Mouse (Mus musculus): Measurements from ENCODE around the gene Fam19a1. TPM values are rescaled to one million over a fixed set of nuclear protein-coding genes. Genes with fewer than 3 reads are reported as not detected.

Gene Fam19a1
- total and polyA plus RNA-seq, 3 experiments: 0.49 TPM; not detected in 2

DNA sequence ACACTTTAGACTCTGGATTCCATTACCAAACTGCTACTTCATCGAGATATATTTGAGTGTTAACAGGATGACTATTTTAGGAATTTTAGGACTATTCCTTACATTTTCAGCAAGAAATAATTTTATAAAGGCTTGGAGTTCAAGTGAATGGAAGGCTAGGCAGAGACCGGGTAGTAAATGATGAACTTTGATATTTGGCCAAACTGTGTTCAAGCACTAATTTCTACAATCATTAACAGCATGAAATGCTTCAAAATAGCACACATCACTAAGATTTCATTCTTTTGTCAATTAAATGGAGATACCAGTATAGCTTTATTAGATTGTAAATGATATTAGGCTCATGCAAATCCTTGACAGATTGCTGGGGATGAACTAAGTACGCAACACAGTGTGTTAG is 329.0 kb downstream of the Fam19a1 start:
- no peak for TF ChIP-seq GATA2 (IDR thresholded peaks at IDR 0.05; ENCODE audit: borderline replicate concordance, low read depth, low read length)
- TF ChIP-seq CTCF (IDR thresholded peaks at IDR 0.05; ENCODE audit: low read depth, low read length): no peak
- TF ChIP-seq POLR2AphosphoS5 (IDR thresholded peaks at IDR 0.05; ENCODE audit: insufficient replicate concordance, low read depth, low read length): no peak
- TF ChIP-seq TAL1 (conservative IDR thresholded peaks at IDR 0.05; ENCODE audit: low read depth, low read length): no peak
- TF ChIP-seq GATA1 (IDR thresholded peaks at IDR 0.05; ENCODE audit: borderline replicate concordance, low read length): no peak
- ATAC-seq (ENCODE audit: extremely low read depth, insufficient number of reproducible peaks, low FRiP score, poor library complexity, severe bottlenecking): no peak
- H3K36me3 ChIP-seq (replicated peaks): no peaks in the 10 kb centered on the region
- no peaks in the 10 kb centered on the region for H3K27me3 ChIP-seq (ENCODE audit: insufficient read depth, low read length)
- no peaks in the 10 kb centered on the region for H3K4me1 ChIP-seq (ENCODE audit: insufficient read depth, low read depth, low read length)
- H3K9me3 ChIP-seq (replicated peaks): peaks cover 23% of the 10 kb centered on the region
- no peak for DNase-seq (ENCODE audit: low spot score)
- H3K4me3 ChIP-seq (ENCODE audit: low read depth, low read length): no peak overlapping the region

DNA sequence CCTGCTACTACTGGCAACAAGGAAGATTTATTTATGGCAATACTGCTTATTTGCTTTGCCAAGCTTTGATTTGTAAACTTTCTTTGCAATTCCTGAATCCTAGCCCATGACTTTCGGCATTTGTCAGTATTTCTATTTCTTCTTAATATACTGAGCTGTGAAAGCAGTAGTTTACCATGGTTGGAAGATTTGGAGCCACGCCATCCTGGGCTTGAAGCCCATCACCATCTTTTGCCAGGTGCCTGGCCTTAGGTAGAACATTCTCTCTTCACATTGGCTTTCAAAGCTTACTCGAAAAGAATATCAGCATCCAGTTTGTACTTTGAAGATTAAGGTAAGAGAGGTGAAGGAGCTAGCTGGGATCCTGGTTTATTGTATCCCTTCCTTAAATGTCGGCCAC is 334.5 kb downstream of the Fam19a1 start:
- DNase-seq (ENCODE audit: low spot score) (no peak), ATAC-seq (ENCODE audit: extremely low read depth, insufficient number of reproducible peaks, low FRiP score, poor library complexity, severe bottlenecking) (no peak)
- Histone ChIP-seq H3K4me1 (ENCODE audit: insufficient read depth, low read depth, low read length) (no peaks in the 10 kb centered on the region), H3K36me3 (replicated peaks) (no peaks in the 10 kb centered on the region), H3K4me3 (ENCODE audit: low read depth, low read length) (no peak overlapping the region), H3K9me3 (replicated peaks) (peaks cover 8% of the 10 kb centered on the region), H3K27me3 (ENCODE audit: insufficient read depth, low read length) (no peaks in the 10 kb centered on the region)
- no peak for TF ChIP-seq CTCF (IDR thresholded peaks at IDR 0.05; ENCODE audit: low read depth, low read length)
- no peak for TF ChIP-seq GATA2 (IDR thresholded peaks at IDR 0.05; ENCODE audit: borderline replicate concordance, low read depth, low read length)
- no peak for TF ChIP-seq POLR2AphosphoS5 (IDR thresholded peaks at IDR 0.05; ENCODE audit: insufficient replicate concordance, low read depth, low read length)
- no peak for TF ChIP-seq GATA1 (IDR thresholded peaks at IDR 0.05; ENCODE audit: borderline replicate concordance, low read length)
- no peak for TF ChIP-seq TAL1 (conservative IDR thresholded peaks at IDR 0.05; ENCODE audit: low read depth, low read length)

DNA sequence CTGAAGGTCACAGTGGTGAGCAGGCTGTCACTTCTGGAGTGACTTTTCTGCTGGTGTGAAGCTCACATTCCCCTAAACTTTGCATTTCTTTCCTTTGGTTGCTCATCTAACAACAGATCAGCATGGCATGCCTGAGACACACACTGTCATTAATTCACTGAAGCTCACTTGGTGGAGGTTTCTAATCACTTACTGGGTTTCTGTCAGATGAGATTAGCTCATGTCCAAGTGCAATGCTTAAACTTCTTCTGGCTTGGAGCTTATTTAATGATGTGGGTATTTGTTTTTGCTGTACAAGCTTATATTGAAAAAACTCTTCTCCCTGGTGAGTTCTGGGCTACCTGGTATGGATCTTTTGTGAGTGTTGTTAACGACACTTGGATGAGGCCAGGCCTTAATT is 343.3 kb downstream of the Fam19a1 start:
- H3K4me3 ChIP-seq (ENCODE audit: low read depth, low read length): no peak overlapping the region
- ATAC-seq (ENCODE audit: extremely low read depth, insufficient number of reproducible peaks, low FRiP score, poor library complexity, severe bottlenecking) (no peak), DNase-seq (ENCODE audit: low spot score) (no peak)
- peaks cover 9% of the 10 kb centered on the region; the same call in 1 of the 2 replicates for H3K9me3 ChIP-seq (replicated peaks)
- no peaks in the 10 kb centered on the region for H3K27me3 ChIP-seq (ENCODE audit: insufficient read depth, low read length)
- no peaks in the 10 kb centered on the region for H3K4me1 ChIP-seq (ENCODE audit: insufficient read depth, low read depth, low read length)
- H3K36me3 ChIP-seq (replicated peaks): no peaks in the 10 kb centered on the region
- TF ChIP-seq CTCF (IDR thresholded peaks at IDR 0.05; ENCODE audit: low read depth, low read length): no peak
- no peak for TF ChIP-seq POLR2AphosphoS5 (IDR thresholded peaks at IDR 0.05; ENCODE audit: insufficient replicate concordance, low read depth, low read length)
- TF ChIP-seq GATA2 (IDR thresholded peaks at IDR 0.05; ENCODE audit: borderline replicate concordance, low read depth, low read length): no peak
- no peak for TF ChIP-seq TAL1 (conservative IDR thresholded peaks at IDR 0.05; ENCODE audit: low read depth, low read length)
- no peak for TF ChIP-seq GATA1 (IDR thresholded peaks at IDR 0.05; ENCODE audit: borderline replicate concordance, low read length)

DNA sequence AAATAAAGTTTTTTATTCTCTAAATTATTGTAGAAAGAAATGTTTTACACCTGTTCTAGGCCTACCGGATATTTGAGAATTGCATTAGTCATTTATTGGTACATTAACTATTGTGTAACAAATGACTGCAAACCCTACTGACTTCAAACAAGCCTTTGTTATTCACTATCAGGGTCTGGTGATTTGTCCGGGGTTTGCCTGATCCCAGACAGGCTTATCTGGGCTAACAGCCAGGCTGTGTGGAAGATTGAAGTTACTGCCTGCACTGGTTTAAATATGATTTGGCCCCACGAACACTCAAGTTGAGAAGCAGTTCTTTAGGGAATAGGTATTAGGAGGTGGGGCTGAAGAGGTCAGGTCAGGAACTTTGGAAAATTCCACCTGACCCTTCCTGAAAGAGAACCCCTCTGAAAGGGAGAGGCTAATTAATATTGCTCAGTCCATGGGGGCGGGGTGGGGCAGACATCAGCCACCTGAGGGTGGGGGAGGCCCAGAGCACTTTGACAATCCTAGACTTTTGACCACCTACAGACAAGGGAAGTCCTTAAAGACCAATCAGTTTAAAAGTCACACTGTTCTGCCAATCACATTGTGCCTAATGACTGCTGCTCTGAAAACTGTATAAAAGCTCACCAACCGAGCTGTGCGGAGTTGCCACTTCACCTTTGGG is 344.8 kb downstream of the Fam19a1 start:
- Histone ChIP-seq H3K9me3 (replicated peaks) (peaks cover 9% of the 10 kb centered on the region; the same call in 1 of the 2 replicates), H3K27me3 (ENCODE audit: insufficient read depth, low read length) (no peaks in the 10 kb centered on the region), H3K4me3 (ENCODE audit: low read depth, low read length) (no peak overlapping the region), H3K4me1 (ENCODE audit: insufficient read depth, low read depth, low read length) (no peaks in the 10 kb centered on the region), H3K36me3 (replicated peaks) (no peaks in the 10 kb centered on the region)
- TF ChIP-seq CTCF (IDR thresholded peaks at IDR 0.05; ENCODE audit: low read depth, low read length) (no peak), POLR2AphosphoS5 (IDR thresholded peaks at IDR 0.05; ENCODE audit: insufficient replicate concordance, low read depth, low read length) (no peak), GATA1 (IDR thresholded peaks at IDR 0.05; ENCODE audit: borderline replicate concordance, low read length) (no peak), TAL1 (conservative IDR thresholded peaks at IDR 0.05; ENCODE audit: low read depth, low read length) (no peak), GATA2 (IDR thresholded peaks at IDR 0.05; ENCODE audit: borderline replicate concordance, low read depth, low read length) (no peak)
- ATAC-seq (ENCODE audit: extremely low read depth, insufficient number of reproducible peaks, low FRiP score, poor library complexity, severe bottlenecking) (no peak), DNase-seq (ENCODE audit: low spot score) (no peak)

DNA sequence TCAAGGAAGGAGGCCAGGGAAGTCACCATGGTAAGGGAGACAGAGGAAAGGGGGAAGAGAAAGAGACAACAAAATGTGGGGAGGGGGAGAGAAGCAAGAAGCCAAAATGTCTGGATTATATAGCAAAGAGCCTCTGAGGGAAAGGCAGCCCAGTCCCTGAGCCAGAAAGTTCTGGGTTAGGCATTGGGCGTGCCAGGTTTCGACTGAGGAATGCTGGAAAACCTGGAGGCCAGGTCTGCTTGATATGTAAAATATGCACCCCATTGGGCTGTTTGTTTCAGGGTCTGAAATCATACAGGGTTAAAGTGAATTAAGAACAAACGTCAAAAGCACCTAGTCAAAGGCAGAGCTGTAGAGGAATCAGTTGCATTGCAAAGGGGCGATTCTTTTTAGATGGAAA is 346.1 kb downstream of the Fam19a1 start:
- Histone ChIP-seq H3K27me3 (ENCODE audit: insufficient read depth, low read length) (no peaks in the 10 kb centered on the region), H3K4me3 (ENCODE audit: low read depth, low read length) (no peak overlapping the region), H3K36me3 (replicated peaks) (no peaks in the 10 kb centered on the region), H3K9me3 (replicated peaks) (peaks cover 10% of the 10 kb centered on the region; the same call in 1 of the 2 replicates), H3K4me1 (ENCODE audit: insufficient read depth, low read depth, low read length) (no peaks in the 10 kb centered on the region)
- ATAC-seq (ENCODE audit: extremely low read depth, insufficient number of reproducible peaks, low FRiP score, poor library complexity, severe bottlenecking) (no peak), DNase-seq (ENCODE audit: low spot score) (no peak)
- TF ChIP-seq TAL1 (conservative IDR thresholded peaks at IDR 0.05; ENCODE audit: low read depth, low read length) (no peak), GATA2 (IDR thresholded peaks at IDR 0.05; ENCODE audit: borderline replicate concordance, low read depth, low read length) (no peak), CTCF (IDR thresholded peaks at IDR 0.05; ENCODE audit: low read depth, low read length) (no peak), POLR2AphosphoS5 (IDR thresholded peaks at IDR 0.05; ENCODE audit: insufficient replicate concordance, low read depth, low read length) (no peak), GATA1 (IDR thresholded peaks at IDR 0.05; ENCODE audit: borderline replicate concordance, low read length) (no peak)

DNA sequence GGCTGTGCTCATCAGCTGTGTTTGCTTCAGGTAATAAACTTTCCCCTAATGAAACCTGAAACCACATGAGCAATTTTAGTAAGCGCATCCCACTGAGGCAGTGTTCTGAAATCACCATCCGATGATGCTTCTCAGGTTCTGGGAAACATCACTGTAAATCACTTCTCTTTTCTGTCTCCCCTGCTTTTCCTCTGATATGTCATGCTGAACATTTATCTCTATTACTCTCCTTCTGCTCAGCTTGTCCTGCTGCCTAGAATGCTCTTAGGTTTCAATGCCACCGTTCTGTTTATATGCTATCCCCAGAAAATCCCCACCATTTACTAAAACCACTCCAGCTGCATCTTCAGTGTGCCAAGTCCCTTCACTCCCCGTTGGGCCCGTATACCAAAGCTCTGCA is 386.5 kb downstream of the Fam19a1 start:
- no peak for TF ChIP-seq POLR2AphosphoS5 (IDR thresholded peaks at IDR 0.05; ENCODE audit: insufficient replicate concordance, low read depth, low read length)
- TF ChIP-seq GATA2 (IDR thresholded peaks at IDR 0.05; ENCODE audit: borderline replicate concordance, low read depth, low read length): no peak
- TF ChIP-seq GATA1 (IDR thresholded peaks at IDR 0.05; ENCODE audit: borderline replicate concordance, low read length): no peak
- no peak for TF ChIP-seq CTCF (IDR thresholded peaks at IDR 0.05; ENCODE audit: low read depth, low read length)
- TF ChIP-seq TAL1 (conservative IDR thresholded peaks at IDR 0.05; ENCODE audit: low read depth, low read length): no peak
- Histone ChIP-seq H3K36me3 (replicated peaks) (no peaks in the 10 kb centered on the region), H3K4me1 (ENCODE audit: insufficient read depth, low read depth, low read length) (no peaks in the 10 kb centered on the region), H3K4me3 (ENCODE audit: low read depth, low read length) (no peak overlapping the region), H3K9me3 (replicated peaks) (peaks cover 11% of the 10 kb centered on the region), H3K27me3 (ENCODE audit: insufficient read depth, low read length) (no peaks in the 10 kb centered on the region)
- ATAC-seq (ENCODE audit: extremely low read depth, insufficient number of reproducible peaks, low FRiP score, poor library complexity, severe bottlenecking) (no peak), DNase-seq (ENCODE audit: low spot score) (no peak)

All from G1E (cell line).